Mouse (Mus musculus): ENCODE data around the gene Apopt1.

Gene Apopt1

DNA sequence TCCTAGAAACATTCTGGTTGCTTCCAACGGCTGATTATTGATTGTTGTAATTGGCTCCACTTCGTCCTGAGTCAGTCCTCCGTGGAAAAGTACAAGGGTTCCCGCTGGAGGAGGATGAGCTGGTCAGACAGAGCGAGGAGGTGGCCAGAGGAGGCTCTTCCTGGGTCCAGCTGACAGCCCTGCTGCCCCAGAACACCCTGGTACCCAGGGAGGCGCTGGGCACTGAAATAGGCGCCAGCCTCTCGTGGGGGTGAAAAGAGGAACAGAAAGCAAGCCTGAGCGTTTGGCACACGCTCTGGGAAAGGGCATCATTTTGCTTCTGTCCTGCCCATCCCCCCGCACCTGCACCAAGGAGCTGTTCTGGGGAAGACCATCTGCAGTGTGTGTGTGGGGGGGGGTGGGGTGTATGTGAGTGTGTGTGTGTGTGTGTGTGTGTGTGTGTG, 30.9 kb downstream of the Apopt1 start:
- 54% methylated on average over 11 of the region's 11 CpGs for WGBS

- 82% methylated on average over 6 of the region's 6 CpGs for WGBS
Observed at GRCm38 (mm10) chr12:111745274-111745673, 32.2 kb downstream of the Apopt1 start.

GRCm38 (mm10) chr12:111746091-111746490, 33.0 kb downstream of the Apopt1 start:
- 44% methylated on average over 5 of the region's 5 CpGs for WGBS

DNA sequence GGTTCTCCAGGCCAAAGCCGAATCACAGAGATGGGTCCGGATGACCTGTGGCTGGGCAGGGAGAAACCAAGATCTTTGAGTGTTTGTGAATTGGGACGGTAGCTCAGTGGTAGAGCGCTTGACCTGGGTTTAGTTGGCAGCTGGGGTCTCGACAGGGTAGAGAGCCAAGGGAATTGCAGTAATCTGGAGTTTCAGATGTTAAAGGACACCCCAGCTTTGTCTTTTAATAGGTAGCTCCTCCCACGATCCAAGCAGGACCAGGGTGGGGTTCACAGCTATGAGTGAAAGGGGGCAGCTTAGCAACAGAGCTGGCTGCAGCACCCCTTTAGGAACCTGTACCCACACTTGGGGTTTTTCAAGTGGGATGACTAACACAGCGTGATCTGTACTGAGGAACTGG, 34.4 kb downstream of the Apopt1 start:
- WGBS, result 89% methylated on average over 7 of the region's 7 CpGs

GRCm38 (mm10) chr12:111750739-111751138, 37.7 kb downstream of the Apopt1 start:
- 65% methylated on average over 3 of the region's 3 CpGs for WGBS

GRCm38 (mm10) chr12:111752491-111752890, 39.4 kb downstream of the Apopt1 start:
- WGBS, result 61% methylated on average over 6 of the region's 6 CpGs

DNA sequence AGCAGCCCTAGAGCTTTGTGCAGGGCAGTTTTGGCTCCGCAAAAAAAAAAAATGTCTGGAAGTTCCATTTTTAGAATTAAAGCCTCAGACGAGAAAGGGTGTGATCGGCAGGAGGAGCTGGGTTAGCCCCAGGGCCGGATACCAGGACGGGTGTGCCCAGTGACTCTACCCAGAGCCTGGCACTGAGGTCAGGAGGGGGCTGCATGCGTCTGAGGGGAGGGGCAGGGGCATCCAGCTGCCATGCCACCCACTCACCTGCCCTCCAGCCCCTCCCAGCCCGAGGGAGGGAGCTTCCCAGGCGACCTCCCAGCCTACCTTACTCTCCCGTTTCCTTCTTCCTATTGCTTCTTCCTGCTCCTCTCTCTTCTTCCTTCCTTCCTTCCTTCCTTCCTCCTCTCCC, 40.3 kb downstream of the Apopt1 start:
- WGBS, result 46% methylated on average over 9 of the region's 9 CpGs

GRCm38 (mm10) chr12:111755231-111755630, 42.2 kb downstream of the Apopt1 start:
- WGBS, result 75% methylated on average over 2 of the region's 2 CpGs

DNA sequence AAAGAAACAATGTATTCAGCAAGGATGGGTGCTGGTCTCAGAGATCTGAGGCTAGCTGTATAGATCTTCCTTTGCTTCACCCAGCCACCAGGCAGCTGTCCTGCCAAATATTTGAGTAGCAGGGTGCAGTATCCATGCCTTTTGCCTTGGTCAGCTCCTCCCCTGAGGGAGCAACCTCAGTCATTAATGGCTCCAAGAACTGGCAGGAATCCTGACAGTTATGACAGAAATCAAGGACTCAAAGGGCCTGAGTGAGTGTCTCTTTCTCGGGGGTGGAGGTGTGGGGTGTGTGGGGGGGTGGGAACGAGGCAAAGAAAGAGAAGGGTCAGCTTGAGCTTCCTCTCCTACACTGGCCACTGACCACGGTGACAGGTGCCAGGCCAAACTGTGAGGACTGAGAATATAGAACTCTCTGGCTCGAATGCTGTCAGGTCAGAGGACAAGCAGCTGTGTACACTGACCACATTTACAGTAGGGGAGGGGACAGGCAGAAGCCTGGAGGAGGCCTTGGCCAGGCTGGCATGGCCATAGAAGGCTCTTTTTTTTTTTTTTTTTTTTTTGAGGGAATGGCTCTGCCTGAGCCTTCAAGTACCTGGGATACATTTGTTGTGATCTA, 43.1 kb downstream of the Apopt1 start:
- WGBS, result 61% methylated on average over 4 of the region's 4 CpGs

- 69% methylated on average over 5 of the region's 5 CpGs for WGBS
Observed at GRCm38 (mm10) chr12:111756698-111757082, 43.6 kb downstream of the Apopt1 start.

DNA sequence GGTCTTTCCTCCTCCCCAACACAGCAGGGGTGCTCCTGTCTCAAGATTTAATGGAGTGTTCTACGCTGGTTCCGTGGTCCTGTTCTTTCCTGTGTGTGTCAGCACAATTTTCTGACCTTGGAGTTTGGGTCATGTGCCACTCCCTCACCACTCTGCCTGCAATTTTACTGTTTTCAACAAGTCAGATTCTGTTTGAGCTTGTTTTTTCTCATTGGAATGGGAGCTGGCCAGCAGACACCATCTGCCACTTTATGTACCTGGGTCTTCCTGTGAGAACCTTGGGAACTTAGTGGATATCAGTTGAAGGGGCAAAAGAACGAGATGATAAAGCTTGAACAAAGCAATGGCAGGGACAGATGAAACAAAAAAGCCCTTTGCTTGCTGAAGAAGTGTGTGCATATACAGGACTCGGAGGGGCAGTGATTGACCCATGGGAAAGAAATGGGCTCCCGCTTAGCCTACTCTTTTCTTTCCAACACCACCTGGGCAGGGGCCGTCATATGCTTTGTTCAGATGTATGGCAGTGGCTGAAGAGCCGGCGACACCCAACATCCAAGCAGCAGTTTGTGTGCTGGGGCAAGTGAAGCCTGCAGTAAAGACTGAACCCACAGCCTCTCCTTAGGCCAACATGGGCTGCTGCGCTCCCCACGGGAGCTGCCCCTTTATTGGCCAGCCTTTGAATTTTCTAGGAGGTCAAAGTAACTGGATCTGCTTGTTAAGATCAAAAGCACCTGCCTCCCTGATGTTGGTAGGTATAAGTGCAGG, 44.7 kb downstream of the Apopt1 start:
- 55% methylated on average over 10 of the region's 10 CpGs for WGBS

- WGBS, result under 1% methylated on average over 78 of the region's 85 CpGs
Observed at GRCm38 (mm10) chr12:111758381-111759175, 45.5 kb downstream of the Apopt1 start, which contains the start of gene Klc1. Gene Klc1, plus strand, starts transcription at chr12:111758849.

GRCm38 (mm10) chr12:111759176-111760061, 46.4 kb downstream of the Apopt1 start:
- under 1% methylated on average over 35 of the region's 35 CpGs for WGBS

DNA sequence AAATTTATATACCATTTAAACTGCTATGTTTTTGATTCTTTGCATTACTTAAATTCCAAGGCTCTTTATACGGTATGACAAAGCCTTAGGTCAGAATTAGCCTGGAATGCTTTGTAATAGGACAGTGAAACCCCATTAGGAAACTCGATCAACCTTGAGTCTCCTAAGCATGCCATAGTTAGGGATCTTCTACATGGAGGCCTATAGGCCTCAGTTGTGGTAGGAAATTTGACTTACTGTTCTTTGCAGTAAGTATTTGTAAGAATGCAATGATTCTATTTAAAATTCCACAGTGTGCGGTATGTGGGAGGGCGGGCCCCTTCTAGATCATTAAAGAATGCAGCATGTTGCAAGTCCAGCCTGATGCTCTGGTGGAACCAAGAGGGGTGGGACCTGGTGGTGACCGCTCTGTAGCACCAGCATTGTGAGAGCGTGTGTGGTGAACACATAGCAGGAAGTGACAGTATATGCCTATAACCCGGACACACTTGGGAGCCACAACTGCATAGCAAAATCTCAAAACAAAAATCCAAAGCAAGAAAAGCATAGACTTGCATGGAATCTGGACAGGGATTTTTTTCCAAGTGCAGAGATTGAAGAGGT, 47.3 kb downstream of the Apopt1 start:
- WGBS, result 34% methylated on average over 7 of the region's 7 CpGs

DNA sequence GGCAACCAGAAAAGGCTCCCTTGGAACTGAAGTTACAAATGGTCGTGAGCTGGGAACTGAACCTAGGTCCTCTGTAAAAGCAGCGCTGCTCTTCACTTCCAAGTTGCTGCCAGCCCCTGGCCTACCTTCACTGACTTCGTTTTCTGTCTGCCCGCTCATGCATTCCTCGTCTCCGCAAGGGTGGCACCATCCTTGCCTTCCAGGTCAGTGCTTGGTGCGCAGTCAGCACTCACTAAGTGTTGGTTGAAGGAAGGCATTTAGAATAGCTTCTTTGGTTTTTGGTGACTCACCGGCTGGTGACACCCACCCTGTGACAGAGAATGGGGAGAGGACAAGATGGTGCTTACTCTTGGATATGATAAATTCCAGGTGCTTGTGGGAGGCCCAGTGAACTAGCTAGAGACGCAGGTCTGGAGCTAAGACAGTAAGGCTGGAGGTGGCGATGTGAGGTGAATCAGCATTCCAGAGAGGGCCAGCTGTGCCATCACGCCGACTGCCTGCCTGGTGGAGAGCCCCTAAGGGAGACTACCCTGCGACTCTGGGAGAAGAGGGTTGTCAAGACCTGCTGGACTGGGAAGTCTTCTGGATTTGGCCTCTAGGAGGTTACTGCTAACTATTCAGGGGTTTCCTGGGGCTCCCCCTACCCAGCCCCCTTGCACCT, 49.7 kb downstream of the Apopt1 start:
- 63% methylated on average over 13 of the region's 13 CpGs for WGBS

- 22% methylated on average over 16 of the region's 16 CpGs for WGBS
Observed at GRCm38 (mm10) chr12:111766313-111767236, 53.5 kb downstream of the Apopt1 start.

GRCm38 (mm10) chr12:111768322-111768928, 55.4 kb downstream of the Apopt1 start:
- 49% methylated on average over 10 of the region's 10 CpGs for WGBS

- WGBS, result 21% methylated on average over 10 of the region's 10 CpGs
Observed at GRCm38 (mm10) chr12:111769306-111769705, 56.2 kb downstream of the Apopt1 start.
